Mouse (Mus musculus) brain, adult 2 months (tissue): ENCODE measurements around the gene Ipo4.

Experiments used
- DNase-seq: peaks from one replicate; pipeline ENCODE4 v3.0.0; 2011; ENCODE audit warnings: low read depth, low spot score

Gene Ipo4

GRCm38 (mm10) chr14:55634874-55635522 lies 759 bp downstream of the Ipo4 start:
- DNase-seq, result peak; percentile 60

- peak; percentile 20 for DNase-seq
Observed at GRCm38 (mm10) chr14:55629312-55629711, 6.4 kb downstream of the Ipo4 start.

GRCm38 (mm10) chr14:55628077-55628827 lies 7.5 kb downstream of the Ipo4 start:
- DNase-seq, result no peak

- peak; percentile 74 for DNase-seq
Observed at GRCm38 (mm10) chr14:55618486-55619195, 17.1 kb downstream of the Ipo4 start.

- peak; percentile 98 for DNase-seq
Observed at GRCm38 (mm10) chr14:55617822-55618221, 17.9 kb downstream of the Ipo4 start, which contains the start of gene Rec8. Gene Rec8 (plus strand): TSS chr14:55618037.

GRCm38 (mm10) chr14:55616844-55617243 lies 18.9 kb downstream of the Ipo4 start:
- no peak for DNase-seq

GRCm38 (mm10) chr14:55615876-55616275 lies 19.9 kb downstream of the Ipo4 start:
- DNase-seq, result no peak

GRCm38 (mm10) chr14:55614565-55615178 lies 21.1 kb downstream of the Ipo4 start:
- DNase-seq, result no peak

GRCm38 (mm10) chr14:55613346-55613745 lies 22.4 kb downstream of the Ipo4 start:
- peak; percentile 20 for DNase-seq

- DNase-seq, result no peak
Observed at GRCm38 (mm10) chr14:55608339-55608738, 27.4 kb downstream of the Ipo4 start.

GRCm38 (mm10) chr14:55605743-55606459 lies 29.9 kb downstream of the Ipo4 start:
- DNase-seq, result no peak

GRCm38 (mm10) chr14:55604823-55605222 lies 30.9 kb downstream of the Ipo4 start:
- DNase-seq, result no peak

- peak; percentile 95 for DNase-seq
Observed at GRCm38 (mm10) chr14:55603633-55604576, 31.9 kb downstream of the Ipo4 start.

- no peak for DNase-seq
Observed at GRCm38 (mm10) chr14:55603271-55603632, 32.5 kb downstream of the Ipo4 start, which contains the start of gene Irf9. Gene Irf9 (plus strand): TSS chr14:55603571.

- no peak for DNase-seq
Observed at GRCm38 (mm10) chr14:55598521-55599390, 37.0 kb downstream of the Ipo4 start.

- DNase-seq, result peak; percentile 40
Observed at GRCm38 (mm10) chr14:55596036-55596690, 39.6 kb downstream of the Ipo4 start.

GRCm38 (mm10) chr14:55592226-55592625 lies 43.5 kb downstream of the Ipo4 start:
- no peak for DNase-seq

GRCm38 (mm10) chr14:55591331-55591891 lies 44.3 kb downstream of the Ipo4 start, which contains the start of gene Rnf31:
Gene Rnf31 (plus strand): TSS chr14:55591708.
- DNase-seq, result peak; percentile 98
